Mouse (Mus musculus): ENCODE data around the gene Vmn2r37. TPM values are rescaled to one million over a fixed set of nuclear protein-coding genes. Genes with fewer than 3 reads are reported as not detected.
"Not testable (repeated sequence)": the region's sequence is repeated elsewhere in the genome, so short reads cannot be mapped to it uniquely, and the experiment has no call there.

The Vmn2r37 gene
- not detected in 2 replicates for polyA plus RNA-seq (2015; fragmentation: Nextera tagmentation; extraction: Ambion mirVana)

DNA sequence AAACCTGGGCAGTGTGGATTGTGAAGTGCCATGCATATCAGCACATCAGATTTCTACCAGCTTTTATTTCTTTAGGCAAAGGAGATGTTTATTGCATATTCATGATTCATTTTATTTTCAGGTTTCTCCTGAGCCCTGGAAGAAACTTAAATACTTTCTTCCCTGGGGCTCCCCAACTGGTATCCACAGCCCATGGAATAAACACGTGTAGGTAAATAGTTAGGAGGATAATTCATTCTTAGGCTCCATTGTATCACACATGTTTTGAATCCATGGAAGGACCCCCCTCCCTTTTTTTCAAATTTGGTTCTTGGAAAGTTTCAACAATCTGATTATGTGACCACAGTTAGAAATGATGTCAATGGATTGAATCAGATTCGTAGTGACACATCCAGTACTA lies at the start of gene Vmn2r37:
TSS of gene Vmn2r37 (minus strand) at position 101 of the 400 bp plus-strand sequence.
- not testable (repeated sequence) for H3K27me3 ChIP-seq (replicated peaks; ENCODE audit: control insufficient read depth, insufficient read depth, low read length); H3K4me2 ChIP-seq (ENCODE audit: low read depth, low read length); H3K9me3 ChIP-seq (ENCODE audit: control insufficient read depth, low read length); H3K9ac ChIP-seq (ENCODE audit: low read depth, low read length); ATAC-seq; H3K4me3 ChIP-seq (ENCODE audit: low read length); H3K27ac ChIP-seq (ENCODE audit: low read length); H3K36me3 ChIP-seq (ENCODE audit: control insufficient read depth, insufficient read depth, low read length); H3K4me1 ChIP-seq (ENCODE audit: control insufficient read depth, insufficient read depth, low read length)
- 53% methylated on average over 1 of the region's 2 CpGs for WGBS

Other genes starting within 250 kb of the Vmn2r37 start
- gene Vmn2r39, start 192.9 kb downstream of the Vmn2r37 start, polyA plus RNA-seq (2015; fragmentation: Nextera tagmentation; extraction: Ambion mirVana): not detected in 2 replicates
- not detected in 2 replicates for gene Vmn2r38, start 125.8 kb downstream of the Vmn2r37 start, polyA plus RNA-seq (2015; fragmentation: Nextera tagmentation; extraction: Ambion mirVana)